Mouse (Mus musculus) G1E (cell line): ENCODE results near the gene Slc22a14.

Experiments
- CTCF ChIP-seq: IDR thresholded peaks from 2 replicates; pipeline ENCODE4 v1.5.1; 2012; ENCODE audit warnings: low read depth, low read length, inconsistent platforms, mixed read lengths
- GATA1 ChIP-seq: IDR thresholded peaks from 2 replicates; pipeline ENCODE4 v1.6.1; 2012; ENCODE audit warnings: borderline replicate concordance, low read length, inconsistent platforms, mixed read lengths
- TAL1 ChIP-seq: conservative IDR thresholded peaks from 2 replicates; pipeline ENCODE4 v1.6.1; 2012; ENCODE audit warnings: low read depth, low read length, inconsistent platforms, mixed read lengths

DNA sequence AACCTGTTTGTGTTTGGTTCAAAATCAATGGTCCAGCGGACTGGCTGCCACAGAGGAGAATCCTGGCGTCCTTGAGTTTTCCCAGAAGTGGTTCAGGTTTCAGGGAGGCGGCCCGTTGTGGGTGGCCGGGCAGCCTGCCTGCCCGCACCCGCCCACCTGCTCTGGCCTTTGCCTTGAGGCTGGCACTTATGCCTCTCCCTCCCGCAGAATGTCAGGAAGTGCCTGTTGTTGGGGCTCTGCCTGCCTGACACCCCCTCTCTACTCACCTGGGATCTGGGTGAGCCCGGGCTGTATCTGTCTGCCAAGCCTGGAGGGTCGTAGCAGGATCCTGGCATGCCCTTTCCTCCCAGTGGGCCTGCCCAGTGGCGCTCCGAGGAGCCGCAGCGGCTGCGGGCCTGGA, 42.5 kb upstream of the Slc22a14 start:
- TF ChIP-seq GATA1: no peak
- no peak for TF ChIP-seq TAL1
- no peak for TF ChIP-seq CTCF
